Mouse (Mus musculus): ENCODE results near the gene Babam2.

Babam2 gene

DNA sequence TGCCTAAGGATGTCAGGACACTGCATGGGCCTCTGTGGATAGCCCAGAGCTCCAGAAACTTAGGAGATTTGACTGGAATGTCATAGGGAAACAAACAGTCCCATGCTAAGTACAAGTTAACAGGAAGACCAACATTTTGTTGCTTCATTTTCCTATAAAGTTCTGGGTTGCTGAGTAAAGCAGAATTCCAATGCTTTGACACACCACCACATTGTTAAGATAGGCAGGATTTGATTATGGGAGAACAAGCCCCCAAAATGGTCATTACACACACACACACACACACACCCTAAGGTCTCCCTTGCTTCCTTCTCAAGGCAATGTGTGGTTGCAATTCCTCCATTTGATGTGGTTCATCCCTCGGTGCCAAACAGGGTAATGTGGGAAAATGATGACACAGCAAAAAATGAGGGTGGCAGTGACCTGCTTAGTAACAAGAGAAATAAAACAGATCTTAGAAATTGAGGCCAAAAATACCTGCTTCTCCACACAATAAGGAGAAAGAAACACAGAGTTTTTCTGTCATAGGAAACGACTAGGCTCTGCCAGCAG, 286.4 kb downstream of the Babam2 start:
- in situ Hi-C loops (cut with MboI, MseI): no loop called here

DNA sequence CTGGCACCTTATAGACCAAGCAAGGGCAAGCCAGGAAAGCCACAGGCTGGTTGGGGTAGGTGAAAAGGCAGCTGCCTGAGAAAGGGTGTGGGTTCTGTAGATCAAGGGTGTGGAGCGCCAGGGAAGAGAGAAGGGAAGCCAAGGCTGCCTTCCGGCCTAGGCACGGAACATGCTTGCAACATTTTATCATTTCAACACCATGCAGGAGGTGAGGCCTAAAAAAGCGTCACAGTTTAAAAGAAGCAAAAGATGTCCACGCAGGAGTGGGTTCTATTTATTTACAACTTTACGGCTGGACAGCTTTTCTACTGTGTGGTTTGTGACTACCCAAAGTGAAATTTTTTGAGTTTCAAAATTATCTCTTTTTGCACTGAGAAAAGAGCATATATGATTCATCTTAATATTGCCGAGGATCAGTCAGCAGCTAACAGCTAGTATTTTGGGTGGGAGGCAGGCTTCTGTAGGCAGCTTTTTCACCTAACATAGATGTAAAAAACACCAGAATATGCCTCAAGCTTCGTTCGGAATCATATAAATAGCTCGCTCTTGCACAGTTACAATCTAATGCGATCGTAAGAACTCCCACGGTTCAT, 287.0 kb downstream of the Babam2 start:
- in situ Hi-C loops (cut with MboI, MseI): no loop called here

DNA sequence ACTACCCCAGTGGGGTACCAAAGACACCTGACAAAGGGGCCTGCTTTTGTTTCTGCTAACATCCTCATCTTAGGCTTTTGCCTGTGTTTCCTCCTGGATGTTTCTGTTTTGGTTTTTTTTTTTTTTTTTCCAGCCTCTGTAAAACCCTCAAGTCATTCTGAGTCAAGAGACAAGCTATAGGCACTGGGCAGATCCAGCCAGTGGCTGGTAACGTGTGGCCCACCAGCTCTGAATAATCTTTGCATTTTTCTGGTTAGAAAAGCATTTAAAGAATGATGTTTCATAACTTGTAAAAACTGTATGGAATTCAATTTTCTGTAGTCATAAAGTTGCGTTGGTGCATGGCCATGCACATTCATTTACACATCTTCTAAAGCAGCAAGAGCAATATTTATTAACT, 287.5 kb downstream of the Babam2 start:
- in situ Hi-C loops (cut with MboI, MseI): no loop called here

DNA sequence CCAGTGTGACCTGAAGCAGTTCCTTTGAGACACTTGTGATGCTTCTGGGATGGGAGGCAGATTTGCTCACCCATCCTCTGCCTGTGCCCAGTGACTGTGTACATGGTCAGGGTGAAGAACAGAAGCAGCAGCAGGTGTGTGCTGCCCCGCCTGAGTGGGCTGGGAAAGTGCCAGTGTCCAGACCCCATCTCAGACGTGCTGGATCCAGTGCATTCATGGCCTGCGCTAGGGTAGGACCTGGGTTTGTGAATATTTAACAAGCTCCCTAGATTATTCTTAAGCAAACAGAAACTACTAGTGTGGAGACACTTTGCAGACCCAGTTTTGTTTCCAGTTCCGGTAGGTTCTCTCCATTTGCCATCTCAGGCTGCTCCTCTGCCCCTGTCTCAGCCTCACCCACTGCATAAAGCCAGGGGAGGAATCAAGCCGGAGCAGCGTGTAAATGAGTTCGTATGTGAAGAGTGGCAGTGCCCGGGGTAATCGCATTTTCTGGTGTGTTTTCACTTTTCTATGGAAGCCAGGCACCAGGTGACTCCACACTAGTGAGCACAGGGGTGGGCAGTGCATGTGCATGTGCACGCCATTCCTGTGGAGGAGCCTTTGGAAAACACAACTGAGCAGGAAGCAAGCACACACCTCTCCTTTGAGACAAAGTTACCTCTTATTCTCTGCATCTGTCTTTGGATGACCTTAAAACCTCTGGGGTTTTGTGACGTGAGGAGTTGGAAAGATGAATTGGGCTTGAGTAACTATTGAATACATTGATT, 290.2 kb downstream of the Babam2 start:
- in situ Hi-C loops (cut with MboI, MseI): no loop called here

- in situ Hi-C loops (cut with MboI, MseI): no loop called here
Observed at GRCm38 (mm10) chr5:31997189-31997954, 299.9 kb downstream of the Babam2 start.

- in situ Hi-C loops (cut with MboI, MseI): no loop called here
Observed at GRCm38 (mm10) chr5:31998806-31999205, 301.3 kb downstream of the Babam2 start.

- in situ Hi-C loops (cut with MboI, MseI): no loop called here
Observed at GRCm38 (mm10) chr5:32000076-32000475, 302.6 kb downstream of the Babam2 start.

GRCm38 (mm10) chr5:32001266-32001665, 303.8 kb downstream of the Babam2 start:
- in situ Hi-C loops (cut with MboI, MseI): no loop called here

DNA sequence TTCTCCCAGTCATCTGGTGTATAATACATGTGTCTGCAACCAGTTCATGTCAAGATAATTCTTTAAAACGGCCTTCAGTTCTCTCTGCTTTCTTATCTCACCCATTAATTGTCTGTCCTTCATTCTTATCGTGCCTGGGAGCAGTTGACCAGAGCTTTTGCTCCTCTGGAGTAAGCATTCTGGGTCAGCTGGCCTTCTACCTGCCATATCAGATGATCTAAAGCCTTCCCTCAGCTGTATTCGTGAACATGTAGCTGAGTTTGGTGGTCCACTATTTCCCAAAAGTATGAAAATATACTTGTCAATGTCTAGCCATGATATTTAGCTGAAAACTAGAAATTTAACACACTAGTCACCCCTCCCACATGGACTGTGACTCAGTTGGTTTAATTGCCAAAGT, 304.3 kb downstream of the Babam2 start:
- in situ Hi-C loops (cut with MboI, MseI): no loop called here

GRCm38 (mm10) chr5:32008401-32008800, 310.9 kb downstream of the Babam2 start:
- in situ Hi-C loops (cut with MboI, MseI): no loop called here

GRCm38 (mm10) chr5:32010056-32010455, 312.6 kb downstream of the Babam2 start:
- in situ Hi-C loops (cut with MboI, MseI): loop anchor here (10.0 kb wide), 1 partner anchor 1035 kb away; no protein-coding TSS in a partner anchor

- in situ Hi-C loops (cut with MboI, MseI): loop anchor here (10.0 kb wide), 1 partner anchor 1038 kb away; no protein-coding TSS in a partner anchor
Observed at GRCm38 (mm10) chr5:32013053-32013452, 315.6 kb downstream of the Babam2 start.

GRCm38 (mm10) chr5:32014786-32015185, 317.3 kb downstream of the Babam2 start:
- in situ Hi-C loops (cut with MboI, MseI): loop anchor here (10.0 kb wide), 1 partner anchor 1040 kb away; no protein-coding TSS in a partner anchor

GRCm38 (mm10) chr5:32015949-32016478, 318.5 kb downstream of the Babam2 start:
- in situ Hi-C loops (cut with MboI, MseI): loop anchor here (10.0 kb wide), 1 partner anchor 1041 kb away; no protein-coding TSS in a partner anchor

DNA sequence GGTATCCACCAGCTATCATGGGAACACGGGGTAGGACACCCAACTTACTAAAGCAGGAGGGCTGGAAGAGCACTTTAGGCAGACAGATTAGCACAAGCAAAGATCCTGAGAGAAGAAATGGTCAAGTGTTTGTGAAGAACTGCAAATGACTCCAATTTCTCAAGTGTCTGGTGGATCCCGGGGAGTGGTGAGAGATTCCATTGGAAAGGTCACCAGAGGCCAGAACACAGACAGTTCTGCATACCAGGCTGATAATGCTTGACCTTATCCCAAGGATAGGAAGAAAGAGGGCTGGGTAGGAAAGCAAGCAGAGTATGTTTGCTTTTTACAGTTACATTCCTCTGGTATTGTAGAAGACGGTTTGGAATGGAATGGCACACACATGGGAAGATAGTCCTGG, 320.2 kb downstream of the Babam2 start:
- in situ Hi-C loops (cut with MboI, MseI): loop anchor here (10.0 kb wide), 1 partner anchor 1043 kb away; no protein-coding TSS in a partner anchor

DNA sequence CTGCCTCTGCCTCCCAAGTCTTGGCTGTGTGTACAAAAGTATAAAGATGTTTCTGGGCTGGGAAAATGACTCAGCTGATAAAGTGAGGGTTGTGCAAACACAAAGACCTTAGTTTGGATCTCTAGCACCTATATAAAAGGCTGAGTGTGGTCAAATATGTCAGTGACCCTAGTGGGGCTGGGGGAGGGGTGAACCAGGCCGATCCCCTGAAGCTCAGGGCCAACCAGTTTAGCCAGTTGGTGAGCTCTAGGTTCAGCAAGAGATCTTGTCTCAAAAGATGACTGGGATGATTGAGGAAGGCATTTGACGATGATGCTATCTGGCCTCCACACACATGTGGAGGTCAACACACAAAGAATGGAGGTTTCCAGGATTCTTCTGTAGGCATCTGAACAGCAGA, 320.8 kb downstream of the Babam2 start:
- in situ Hi-C loops (cut with MboI, MseI): loop anchor here (10.0 kb wide), 1 partner anchor 1043 kb away; no protein-coding TSS in a partner anchor

- in situ Hi-C loops (cut with MboI, MseI): no loop called here
Observed at GRCm38 (mm10) chr5:32029834-32030433, 332.4 kb downstream of the Babam2 start.

DNA sequence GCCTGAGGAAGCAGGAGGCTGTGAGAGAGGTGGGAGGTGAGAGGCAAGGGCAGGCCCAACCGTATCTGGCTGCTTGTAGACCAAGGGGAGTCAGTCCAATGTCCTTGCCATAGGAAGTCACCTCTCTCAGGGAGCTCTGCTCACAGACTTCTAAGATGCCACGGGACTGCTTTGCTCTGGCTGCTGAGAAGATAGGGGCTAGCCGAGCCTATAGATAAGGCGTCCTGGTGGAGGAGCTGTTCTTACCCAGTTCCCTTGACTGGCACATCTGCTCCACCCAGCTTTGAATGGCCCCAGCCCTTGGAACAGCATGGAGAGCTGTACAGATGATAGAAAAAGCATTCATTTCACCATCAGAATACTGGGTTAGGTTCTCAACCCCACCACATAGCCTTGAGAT, 335.7 kb downstream of the Babam2 start:
- in situ Hi-C loops (cut with MboI, MseI): no loop called here

DNA sequence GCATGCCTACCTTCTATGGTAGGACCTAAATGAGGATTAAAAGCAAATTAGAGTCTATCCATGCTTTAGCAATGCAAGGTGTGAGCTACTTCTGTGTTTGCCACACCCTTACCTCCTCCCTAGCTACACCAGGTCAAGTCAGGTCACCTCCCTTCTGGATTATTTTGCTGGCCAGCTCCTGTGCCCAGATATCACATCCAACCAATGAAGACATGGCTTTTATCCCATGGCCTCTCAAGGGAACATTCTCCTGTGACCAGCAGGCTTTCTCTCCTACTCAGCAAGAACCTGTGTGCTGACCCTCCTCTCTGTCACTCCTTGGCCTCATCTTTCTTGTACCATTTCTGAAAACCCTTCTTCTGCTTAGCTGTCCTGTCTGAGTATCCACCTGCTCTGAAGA, 336.1 kb downstream of the Babam2 start:
- in situ Hi-C loops (cut with MboI, MseI): no loop called here

GRCm38 (mm10) chr5:32034475-32035054, 337.1 kb downstream of the Babam2 start:
- in situ Hi-C loops (cut with MboI, MseI): no loop called here
